Mouse (Mus musculus): ENCODE data around the gene Shroom3.

- TF ChIP-seq POLR2A (IDR thresholded peaks at IDR 0.05; ENCODE audit: borderline replicate concordance, control insufficient read depth, low read depth, low read length) (no peak), CTCF (IDR thresholded peaks at IDR 0.05; ENCODE audit: control insufficient read depth, insufficient read depth, low read length) (no peak)
Measured at GRCm38 (mm10) chr5:92824304-92825009, 141.2 kb downstream of the Shroom3 start.

All from bone marrow, adult 2 months (tissue).